Mouse (Mus musculus): ENCODE results near the gene Lrsam1. TPM values are rescaled to one million over a fixed set of nuclear protein-coding genes. Genes with fewer than 3 reads are reported as not detected.

Gene Lrsam1
- polyA plus RNA-seq, 1 experiment from 2014 or later = 13.6 TPM

DNA sequence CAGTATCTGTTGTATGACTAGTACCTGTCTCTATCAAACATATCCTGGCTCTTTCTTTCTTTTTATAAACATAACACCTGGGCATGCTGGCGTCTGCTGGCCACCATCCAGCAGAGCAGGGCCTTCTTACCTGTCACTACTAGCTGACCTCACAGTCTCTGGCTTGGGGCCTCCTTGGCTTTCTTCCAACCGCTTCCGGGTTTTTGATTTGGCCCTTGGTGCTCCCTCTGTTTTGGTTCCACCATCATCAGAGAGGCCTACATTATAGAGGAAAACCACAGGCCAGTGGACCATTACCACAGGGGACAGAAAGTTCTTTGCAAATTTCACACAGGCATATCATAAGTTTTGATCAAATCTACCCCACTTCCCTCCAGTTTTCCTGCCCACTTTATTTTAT, 28.0 kb upstream of the Lrsam1 start:
- Histone ChIP-seq H3K27ac (ENCODE audit: low read depth, low read length) (no peak overlapping the region), H3K27me3 (replicated peaks; ENCODE audit: control insufficient read depth, insufficient read depth, low read length) (no peaks in the 10 kb centered on the region), H3K9me3 (replicated peaks; ENCODE audit: control insufficient read depth, low read length) (no peaks in the 10 kb centered on the region), H3K4me2 (ENCODE audit: low read length) (no peak overlapping the region), H3K9ac (ENCODE audit: low read length) (no peak overlapping the region), H3K4me1 (ENCODE audit: control insufficient read depth, insufficient read depth, low read length) (no peaks in the 10 kb centered on the region), H3K4me3 (ENCODE audit: low read depth, low read length) (no peak overlapping the region), H3K36me3 (ENCODE audit: control insufficient read depth, insufficient read depth, low read length) (no peaks in the 10 kb centered on the region)
- WGBS = 63% methylated on average over 3 of the region's 3 CpGs
- no peak for DNase-seq (ENCODE audit: low spot score)
- no peak for ATAC-seq

DNA sequence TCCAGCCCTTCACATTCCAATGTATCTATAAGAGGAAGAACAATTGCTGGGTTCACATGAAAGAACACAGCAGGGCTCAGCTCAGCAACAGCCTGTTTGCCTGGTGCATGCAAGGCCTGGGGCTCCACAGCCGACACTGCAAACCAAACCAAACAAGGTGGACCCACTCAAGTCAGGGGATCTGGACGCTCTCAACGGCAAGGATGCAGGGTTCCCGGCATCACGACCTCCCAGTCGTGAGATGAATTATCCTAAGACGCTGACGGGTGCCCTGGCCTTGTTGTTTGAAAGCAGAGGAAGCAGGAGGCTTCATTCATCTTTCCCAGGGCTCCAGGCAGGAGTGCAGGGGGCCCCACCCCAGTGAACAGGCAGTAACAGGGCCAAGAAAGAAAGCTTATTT, 24.4 kb upstream of the Lrsam1 start:
- Histone ChIP-seq H3K36me3 (ENCODE audit: control insufficient read depth, insufficient read depth, low read length) (no peaks in the 10 kb centered on the region), H3K9ac (ENCODE audit: low read length) (no peak overlapping the region), H3K27me3 (replicated peaks; ENCODE audit: control insufficient read depth, insufficient read depth, low read length) (no peaks in the 10 kb centered on the region), H3K27ac (ENCODE audit: low read depth, low read length) (no peak overlapping the region), H3K4me2 (ENCODE audit: low read length) (no peak overlapping the region), H3K4me3 (ENCODE audit: low read depth, low read length) (no peak overlapping the region), H3K4me1 (ENCODE audit: control insufficient read depth, insufficient read depth, low read length) (peaks cover 3% of the 10 kb centered on the region; the same call in 1 of the 2 replicates), H3K9me3 (replicated peaks; ENCODE audit: control insufficient read depth, low read length) (no peaks in the 10 kb centered on the region)
- DNase-seq (ENCODE audit: low spot score) = no peak
- no peak for ATAC-seq
- WGBS = 74% methylated on average over 8 of the region's 8 CpGs

DNA sequence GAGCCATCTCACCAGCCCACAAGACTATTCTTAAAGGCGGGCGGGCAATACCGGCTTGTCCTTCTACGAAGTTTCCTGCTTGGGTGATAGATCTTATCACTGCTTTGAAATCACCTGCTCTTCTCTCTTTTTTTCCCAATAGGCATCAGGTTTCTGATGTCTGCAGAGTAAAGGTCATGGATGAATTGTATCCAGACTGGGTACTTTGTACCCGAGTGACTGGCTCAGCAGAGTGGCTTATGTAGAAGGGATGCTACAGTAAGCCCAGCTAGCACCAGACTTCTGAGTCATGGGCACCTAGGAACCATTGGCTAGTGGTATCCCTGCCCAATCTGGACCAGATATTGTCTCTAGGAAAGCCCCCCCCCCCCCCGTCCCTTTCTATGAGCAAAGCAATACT, 22.2 kb upstream of the Lrsam1 start:
- H3K27me3 ChIP-seq (replicated peaks; ENCODE audit: control insufficient read depth, insufficient read depth, low read length) = no peaks in the 10 kb centered on the region
- WGBS = 62% methylated on average over 6 of the region's 6 CpGs
- H3K4me2 ChIP-seq (ENCODE audit: low read length) = no peak overlapping the region
- H3K9ac ChIP-seq (ENCODE audit: low read length) = no peak overlapping the region
- no peaks in the 10 kb centered on the region for H3K36me3 ChIP-seq (ENCODE audit: control insufficient read depth, insufficient read depth, low read length)
- no peak overlapping the region for H3K4me3 ChIP-seq (ENCODE audit: low read depth, low read length)
- no peak overlapping the region for H3K27ac ChIP-seq (ENCODE audit: low read depth, low read length)
- no peak for DNase-seq (ENCODE audit: low spot score)
- no peaks in the 10 kb centered on the region for H3K9me3 ChIP-seq (replicated peaks; ENCODE audit: control insufficient read depth, low read length)
- ATAC-seq = no peak
- H3K4me1 ChIP-seq (ENCODE audit: control insufficient read depth, insufficient read depth, low read length) = peaks cover 4% of the 10 kb centered on the region; the same call in 1 of the 2 replicates

DNA sequence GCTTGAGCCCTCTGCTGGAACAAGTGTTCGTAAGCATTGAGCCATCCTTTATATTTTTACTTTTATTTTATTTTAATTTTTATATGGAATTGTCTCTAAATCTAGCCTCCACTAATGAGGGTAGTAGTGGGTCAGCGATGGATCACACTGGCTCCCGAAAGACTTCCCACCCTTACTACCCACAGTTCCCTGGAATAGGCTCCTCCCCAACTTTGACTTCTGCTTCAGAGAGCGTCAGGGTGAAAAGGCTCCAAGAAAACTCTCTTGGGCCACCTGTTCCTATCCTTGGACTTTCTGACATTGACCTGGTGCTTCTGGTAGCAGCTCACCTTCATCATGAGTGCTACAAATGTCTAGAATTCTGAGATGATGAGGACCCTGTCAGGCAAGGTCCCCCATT, 21.3 kb upstream of the Lrsam1 start:
- WGBS = 2% methylated on average over 4 of the region's 4 CpGs
- ATAC-seq = no peak
- H3K4me2 ChIP-seq (ENCODE audit: low read length) = peak overlapping the region; percentile 99

DNA sequence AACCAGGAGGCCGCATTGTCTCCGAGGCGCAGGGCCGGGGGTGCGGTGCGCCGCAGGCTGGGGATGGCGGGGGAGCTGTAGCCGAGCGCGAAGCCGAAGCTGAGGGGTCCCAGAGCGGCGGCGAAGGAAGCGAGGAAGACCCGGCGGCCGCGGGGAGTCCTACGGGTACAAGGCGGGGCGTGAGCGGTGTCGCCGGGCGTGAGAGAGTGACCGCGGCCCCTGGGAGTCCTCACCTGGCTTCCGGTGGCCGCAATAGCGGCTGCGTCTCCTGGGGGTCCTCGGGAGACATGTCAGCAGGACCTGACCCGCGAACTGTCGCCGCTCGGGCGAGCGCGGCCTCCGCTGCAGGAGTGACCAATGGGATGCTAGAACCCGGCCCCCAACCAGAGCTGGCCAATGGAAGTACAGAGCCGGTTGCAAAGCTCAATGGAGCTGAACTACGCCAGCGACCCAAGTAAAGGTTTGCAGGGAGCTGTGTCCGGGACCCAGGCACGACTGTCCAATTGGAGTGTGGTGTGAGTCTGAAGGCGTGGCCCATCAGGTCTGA, 20.4 kb upstream of the Lrsam1 start, which contains the start of gene Slc2a8:
Slc2a8 (minus strand) TSS at position 359 of the 547 bp plus-strand sequence.
- no peaks in the 10 kb centered on the region for H3K9me3 ChIP-seq (replicated peaks; ENCODE audit: control insufficient read depth, low read length)
- H3K4me3 ChIP-seq (ENCODE audit: low read depth, low read length) = peak within 1 kb of the TSS; percentile 68
- DNase-seq (ENCODE audit: low spot score) (peak; percentile 96), ATAC-seq (peak; percentile 98)
- no peaks in the 10 kb centered on the region for H3K27me3 ChIP-seq (replicated peaks; ENCODE audit: control insufficient read depth, insufficient read depth, low read length)
- H3K4me2 ChIP-seq (ENCODE audit: low read length) = peak within 1 kb of the TSS; percentile 99
- H3K27ac ChIP-seq (ENCODE audit: low read depth, low read length) = peak within 1 kb of the TSS; percentile 33; the same call in 1 of the 2 replicates
- 0 out of 2 replicates have a peak, but pooled peaks cover 3% of the 10 kb centered on the region for H3K36me3 ChIP-seq (ENCODE audit: control insufficient read depth, insufficient read depth, low read length)
- peak within 1 kb of the TSS; percentile 86 for H3K9ac ChIP-seq (ENCODE audit: low read length)
- H3K4me1 ChIP-seq (ENCODE audit: control insufficient read depth, insufficient read depth, low read length) = peaks cover 4% of the 10 kb centered on the region; the same call in 1 of the 2 replicates
- under 1% methylated on average over 50 of the region's 50 CpGs for WGBS

More for the DNA sequence above, 21.3 kb upstream of the Lrsam1 start:
- Histone ChIP-seq H3K4me1 (ENCODE audit: control insufficient read depth, insufficient read depth, low read length) (peaks cover 4% of the 10 kb centered on the region; the same call in 1 of the 2 replicates), H3K27me3 (replicated peaks; ENCODE audit: control insufficient read depth, insufficient read depth, low read length) (no peaks in the 10 kb centered on the region), H3K4me3 (ENCODE audit: low read depth, low read length) (peak overlapping the region; percentile 68), H3K9ac (ENCODE audit: low read length) (no peak overlapping the region), H3K36me3 (ENCODE audit: control insufficient read depth, insufficient read depth, low read length) (0 out of 2 replicates have a peak, but pooled peaks cover 3% of the 10 kb centered on the region), H3K9me3 (replicated peaks; ENCODE audit: control insufficient read depth, low read length) (no peaks in the 10 kb centered on the region), H3K27ac (ENCODE audit: low read depth, low read length) (no peak overlapping the region)
- DNase-seq (ENCODE audit: low spot score) = no peak

DNA sequence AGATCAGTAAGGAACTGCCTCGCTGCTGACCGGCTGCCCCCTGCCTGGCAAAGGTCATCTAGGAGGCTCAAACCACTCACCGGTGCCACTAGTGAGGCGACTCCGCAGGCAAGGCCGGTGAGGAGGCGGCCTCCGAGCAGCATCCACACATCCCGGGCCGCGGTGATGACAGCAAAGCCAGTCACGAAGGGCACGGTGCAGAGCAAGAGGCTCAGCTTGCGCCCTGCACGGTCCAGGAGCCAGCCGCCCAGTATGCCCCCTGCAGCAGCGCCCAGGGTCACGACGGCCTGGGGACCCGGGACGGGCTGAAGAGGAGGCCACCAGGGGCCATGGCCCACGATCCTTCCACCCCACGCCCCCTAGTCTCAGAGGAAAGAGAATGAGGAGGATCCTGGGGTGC, 19.9 kb upstream of the Lrsam1 start:
- H3K9me3 ChIP-seq (replicated peaks; ENCODE audit: control insufficient read depth, low read length) = no peaks in the 10 kb centered on the region
- peak; percentile 15 for ATAC-seq
- 0 out of 2 replicates have a peak, but pooled peaks cover 3% of the 10 kb centered on the region for H3K36me3 ChIP-seq (ENCODE audit: control insufficient read depth, insufficient read depth, low read length)
- peak; percentile 8 for DNase-seq (ENCODE audit: low spot score)
- H3K4me3 ChIP-seq (ENCODE audit: low read depth, low read length) = peak overlapping the region; percentile 68
- WGBS = under 1% methylated on average over 22 of the region's 23 CpGs
- H3K27me3 ChIP-seq (replicated peaks; ENCODE audit: control insufficient read depth, insufficient read depth, low read length) = no peaks in the 10 kb centered on the region
- peak overlapping the region; percentile 86 for H3K9ac ChIP-seq (ENCODE audit: low read length)
- peaks cover 4% of the 10 kb centered on the region; the same call in 1 of the 2 replicates for H3K4me1 ChIP-seq (ENCODE audit: control insufficient read depth, insufficient read depth, low read length)
- H3K27ac ChIP-seq (ENCODE audit: low read depth, low read length) = peak overlapping the region; percentile 33; the same call in 1 of the 2 replicates
- H3K4me2 ChIP-seq (ENCODE audit: low read length) = peak overlapping the region; percentile 99

DNA sequence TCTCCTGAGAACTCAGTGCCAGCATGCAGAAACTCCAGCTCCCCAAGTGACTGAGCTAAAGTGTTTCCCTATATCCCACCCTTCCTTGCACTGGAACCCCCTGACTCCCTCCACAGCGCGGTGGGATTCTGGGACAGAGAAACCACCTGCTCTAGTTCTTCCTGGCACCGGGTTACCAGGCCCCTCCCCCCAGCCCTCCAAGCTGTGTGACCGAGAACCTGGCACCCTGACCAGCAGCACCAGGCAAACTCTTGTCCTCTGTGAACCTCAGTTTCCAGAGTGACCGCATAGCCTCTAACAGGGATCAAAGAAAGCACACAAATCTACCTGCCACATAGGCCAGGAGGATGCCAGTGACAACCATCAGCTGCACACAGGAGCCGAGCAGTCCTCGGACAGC, 18.3 kb upstream of the Lrsam1 start:
- Histone ChIP-seq H3K9me3 (replicated peaks; ENCODE audit: control insufficient read depth, low read length) (no peaks in the 10 kb centered on the region), H3K4me1 (ENCODE audit: control insufficient read depth, insufficient read depth, low read length) (peaks cover 4% of the 10 kb centered on the region; the same call in 1 of the 2 replicates), H3K9ac (ENCODE audit: low read length) (no peak overlapping the region), H3K36me3 (ENCODE audit: control insufficient read depth, insufficient read depth, low read length) (peaks cover 13% of the 10 kb centered on the region), H3K4me2 (ENCODE audit: low read length) (no peak overlapping the region), H3K27ac (ENCODE audit: low read depth, low read length) (no peak overlapping the region), H3K27me3 (replicated peaks; ENCODE audit: control insufficient read depth, insufficient read depth, low read length) (no peaks in the 10 kb centered on the region), H3K4me3 (ENCODE audit: low read depth, low read length) (no peak overlapping the region)
- 87% methylated on average over 7 of the region's 7 CpGs for WGBS
- ATAC-seq (no peak), DNase-seq (ENCODE audit: low spot score) (no peak)

DNA sequence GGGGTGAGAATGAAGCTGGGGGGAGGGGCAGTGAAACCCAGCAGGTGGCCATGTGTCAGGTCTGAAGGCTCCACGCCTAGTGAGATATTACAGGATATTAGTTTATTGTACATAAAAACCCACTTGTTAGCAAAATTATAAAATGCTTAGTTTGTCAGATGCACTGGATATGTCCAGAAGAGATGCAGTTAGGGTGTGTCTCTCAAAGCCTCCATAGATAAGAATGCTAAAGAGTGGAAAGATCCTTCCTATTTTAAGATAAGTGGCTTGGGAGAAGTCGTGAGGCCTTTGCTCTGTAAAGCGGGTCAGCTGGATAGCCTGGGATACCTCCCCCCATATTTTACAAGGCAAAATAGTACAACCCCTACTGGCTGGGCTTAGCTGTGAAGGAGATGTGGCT, 17.3 kb upstream of the Lrsam1 start:
- DNase-seq (ENCODE audit: low spot score) = no peak
- Histone ChIP-seq H3K9ac (ENCODE audit: low read length) (no peak overlapping the region), H3K27ac (ENCODE audit: low read depth, low read length) (no peak overlapping the region), H3K27me3 (replicated peaks; ENCODE audit: control insufficient read depth, insufficient read depth, low read length) (no peaks in the 10 kb centered on the region), H3K4me3 (ENCODE audit: low read depth, low read length) (no peak overlapping the region), H3K36me3 (ENCODE audit: control insufficient read depth, insufficient read depth, low read length) (peaks cover 23% of the 10 kb centered on the region), H3K9me3 (replicated peaks; ENCODE audit: control insufficient read depth, low read length) (no peaks in the 10 kb centered on the region), H3K4me2 (ENCODE audit: low read length) (no peak overlapping the region), H3K4me1 (ENCODE audit: control insufficient read depth, insufficient read depth, low read length) (peaks cover 4% of the 10 kb centered on the region; the same call in 1 of the 2 replicates)
- WGBS = 76% methylated on average over 3 of the region's 3 CpGs
- ATAC-seq = no peak

DNA sequence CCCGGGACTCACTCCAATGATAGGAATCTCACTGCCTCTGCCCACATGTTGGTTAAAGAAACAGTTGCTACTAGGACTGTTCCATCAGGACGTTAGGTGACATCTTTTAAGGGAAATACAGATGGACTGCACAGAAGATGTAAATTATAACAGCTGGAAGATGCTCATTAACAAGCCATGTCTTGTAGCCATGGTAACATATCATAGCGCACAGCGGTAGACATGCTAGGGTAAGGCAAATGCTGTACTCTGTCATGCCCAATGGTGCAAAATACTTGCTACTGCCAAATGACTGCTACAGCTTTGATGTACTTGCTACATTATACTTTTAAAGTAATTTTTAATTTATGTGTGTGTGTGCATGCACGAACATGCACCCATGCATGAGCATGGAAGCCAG, 15.7 kb upstream of the Lrsam1 start:
- Histone ChIP-seq H3K9me3 (replicated peaks; ENCODE audit: control insufficient read depth, low read length) (no peaks in the 10 kb centered on the region), H3K4me2 (ENCODE audit: low read length) (no peak overlapping the region), H3K4me3 (ENCODE audit: low read depth, low read length) (no peak overlapping the region), H3K27me3 (replicated peaks; ENCODE audit: control insufficient read depth, insufficient read depth, low read length) (no peaks in the 10 kb centered on the region), H3K27ac (ENCODE audit: low read depth, low read length) (peak overlapping the region; percentile 29; the same call in 1 of the 2 replicates), H3K4me1 (ENCODE audit: control insufficient read depth, insufficient read depth, low read length) (peaks cover 4% of the 10 kb centered on the region; the same call in 1 of the 2 replicates), H3K9ac (ENCODE audit: low read length) (no peak overlapping the region), H3K36me3 (ENCODE audit: control insufficient read depth, insufficient read depth, low read length) (peaks cover 32% of the 10 kb centered on the region)
- WGBS = 74% methylated on average over 5 of the region's 5 CpGs
- DNase-seq (ENCODE audit: low spot score) (peak; percentile 23), ATAC-seq (no peak)
